Mouse (Mus musculus) kidney, adult 2 months (tissue): ENCODE data around the gene Stk24. TPM values are rescaled to one million over a fixed set of nuclear protein-coding genes. Genes with fewer than 3 reads are reported as not detected.

ENCODE experiments used
- DNase-seq: peaks from one replicate; pipeline ENCODE4 v3.0.0; 2021
- H3K27ac ChIP-seq: fragments of 200-500 bp; 2 replicates; pipeline ENCODE4 v1.5.1; 2012; ENCODE audit warnings: low read depth, low read length, control low read depth, inconsistent platforms; ENCODE audit not compliant: insufficient read depth
- H3K27me3 ChIP-seq: fragments of 200-500 bp; replicated peaks from 2 replicates; pipeline ENCODE4 v1.6.1; 2012; ENCODE audit warnings: mild to moderate bottlenecking, moderate library complexity, low read length, inconsistent platforms; ENCODE audit not compliant: control insufficient read depth, insufficient read depth
- H3K36me3 ChIP-seq: fragments of 200-500 bp; 2 replicates; pipeline ENCODE4 v1.6.1; 2012; ENCODE audit warnings: mild to moderate bottlenecking, moderate library complexity, low read length, inconsistent platforms; ENCODE audit not compliant: control insufficient read depth, insufficient read depth
- H3K4me1 ChIP-seq: fragments of 200-500 bp; 2 replicates; pipeline ENCODE4 v1.6.1; 2011; ENCODE audit warnings: low read length; ENCODE audit not compliant: control insufficient read depth, insufficient read depth
- H3K4me3 ChIP-seq: fragments of 200-500 bp; 2 replicates; pipeline ENCODE4 v1.5.1; 2011; ENCODE audit warnings: mild to moderate bottlenecking, low read depth, low read length, control low read depth; ENCODE audit not compliant: insufficient read depth
- CTCF ChIP-seq: fragments of 200-500 bp; conservative IDR thresholded peaks from 2 replicates; pipeline ENCODE4 v1.5.1; 2011; ENCODE audit warnings: low read depth, mild to moderate bottlenecking, control low read depth, low read length, moderate library complexity, mixed read lengths; ENCODE audit not compliant: insufficient read depth, insufficient read length
- POLR2A ChIP-seq: fragments of 200-500 bp; IDR thresholded peaks from one replicate; pipeline ENCODE4 v1.6.1; 2011; ENCODE audit warnings: low read depth, low read length, control low read depth
- WGBS: fragments of 180-500 bp; shearing (Covaris S2); methylation state at CpG from one replicate; pipeline ENCODE4 v1.1.7; 2018; 5-methylcytosine and 5-hydroxymethylcytosine counted together
- polyA plus RNA-seq: library from polyadenylated mRNA; depleted of rRNA; stranded (reverse); fragments of >200 nt; gene quantifications from 2 replicates; pipeline ENCODE4 v1.2.3, GENCODE M21; 2012

Stk24 gene
- polyA plus RNA-seq, 1 experiment = 27.1 TPM

GRCm38 (mm10) chr14:121330090-121330408 is 49.8 kb downstream of the Stk24 start:
- Histone ChIP-seq H3K27me3 (no peaks in the 10 kb centered on the region), H3K4me1 (peaks cover 17% of the 10 kb centered on the region; the same call in 1 of the 2 replicates), H3K36me3 (no peaks in the 10 kb centered on the region), H3K4me3 (no peak overlapping the region), H3K27ac (no peak overlapping the region)
- 64% methylated on average over 3 of the region's 3 CpGs for WGBS
- TF ChIP-seq CTCF (no peak), POLR2A (no peak)
- DNase-seq = no peak

GRCm38 (mm10) chr14:121329401-121330089 is 50.3 kb downstream of the Stk24 start:
- TF ChIP-seq CTCF = no peak
- TF ChIP-seq POLR2A = no peak
- Histone ChIP-seq H3K27ac (no peak overlapping the region), H3K4me1 (peaks cover 21% of the 10 kb centered on the region; the same call in 1 of the 2 replicates), H3K36me3 (no peaks in the 10 kb centered on the region), H3K4me3 (no peak overlapping the region), H3K27me3 (no peaks in the 10 kb centered on the region)
- no peak for DNase-seq
- WGBS = 48% methylated on average over 5 of the region's 5 CpGs

- H3K27ac ChIP-seq = no peak overlapping the region
- no peak for DNase-seq
- WGBS = 65% methylated on average over 5 of the region's 5 CpGs
- no peak overlapping the region for H3K4me3 ChIP-seq
- no peaks in the 10 kb centered on the region for H3K27me3 ChIP-seq
- TF ChIP-seq POLR2A (no peak), CTCF (no peak)
- peaks cover 22% of the 10 kb centered on the region; the same call in 1 of the 2 replicates for H3K4me1 ChIP-seq
- no peaks in the 10 kb centered on the region for H3K36me3 ChIP-seq
Observed at GRCm38 (mm10) chr14:121328878-121329277, 50.9 kb downstream of the Stk24 start.

- no peaks in the 10 kb centered on the region for H3K27me3 ChIP-seq
- TF ChIP-seq CTCF (no peak), POLR2A (no peak)
- 38% methylated on average over 2 of the region's 2 CpGs for WGBS
Observed at GRCm38 (mm10) chr14:121326432-121326831, 53.4 kb downstream of the Stk24 start.

GRCm38 (mm10) chr14:121324521-121325330 is 55.1 kb downstream of the Stk24 start:
- H3K27ac ChIP-seq = no peak overlapping the region
- no peak for DNase-seq
- no peaks in the 10 kb centered on the region for H3K27me3 ChIP-seq
- H3K4me1 ChIP-seq = peaks cover 21% of the 10 kb centered on the region; the same call in 1 of the 2 replicates
- H3K36me3 ChIP-seq = no peaks in the 10 kb centered on the region
- H3K4me3 ChIP-seq = no peak overlapping the region
- TF ChIP-seq POLR2A (no peak), CTCF (no peak)
- WGBS = 74% methylated on average over 17 of the region's 17 CpGs

More at GRCm38 (mm10) chr14:121326432-121326831, 53.4 kb downstream of the Stk24 start:
- no peak for DNase-seq
- Histone ChIP-seq H3K4me3 (no peak overlapping the region), H3K36me3 (no peaks in the 10 kb centered on the region), H3K4me1 (peaks cover 27% of the 10 kb centered on the region; the same call in 1 of the 2 replicates), H3K27ac (no peak overlapping the region)

GRCm38 (mm10) chr14:121322641-121323040 is 57.2 kb downstream of the Stk24 start:
- Histone ChIP-seq H3K36me3 (no peaks in the 10 kb centered on the region), H3K27me3 (no peaks in the 10 kb centered on the region), H3K4me3 (no peak overlapping the region), H3K4me1 (peaks cover 16% of the 10 kb centered on the region; the same call in 1 of the 2 replicates), H3K27ac (no peak overlapping the region)
- 82% methylated on average over 7 of the region's 7 CpGs for WGBS
- DNase-seq = no peak
- TF ChIP-seq POLR2A = no peak
- TF ChIP-seq CTCF = no peak

- TF ChIP-seq CTCF (no peak), POLR2A (no peak)
- peaks cover 18% of the 10 kb centered on the region; the same call in 1 of the 2 replicates for H3K4me1 ChIP-seq
Observed at GRCm38 (mm10) chr14:121322150-121322549, 57.7 kb downstream of the Stk24 start.

More at GRCm38 (mm10) chr14:121322150-121322549, 57.7 kb downstream of the Stk24 start:
- Histone ChIP-seq H3K36me3 (no peaks in the 10 kb centered on the region), H3K27me3 (no peaks in the 10 kb centered on the region), H3K27ac (no peak overlapping the region), H3K4me3 (no peak overlapping the region)
- 86% methylated on average over 5 of the region's 5 CpGs for WGBS
- no peak for DNase-seq
